20 mouse cellular contexts compared by ENCODE assay signal in the genomic region with DNA sequence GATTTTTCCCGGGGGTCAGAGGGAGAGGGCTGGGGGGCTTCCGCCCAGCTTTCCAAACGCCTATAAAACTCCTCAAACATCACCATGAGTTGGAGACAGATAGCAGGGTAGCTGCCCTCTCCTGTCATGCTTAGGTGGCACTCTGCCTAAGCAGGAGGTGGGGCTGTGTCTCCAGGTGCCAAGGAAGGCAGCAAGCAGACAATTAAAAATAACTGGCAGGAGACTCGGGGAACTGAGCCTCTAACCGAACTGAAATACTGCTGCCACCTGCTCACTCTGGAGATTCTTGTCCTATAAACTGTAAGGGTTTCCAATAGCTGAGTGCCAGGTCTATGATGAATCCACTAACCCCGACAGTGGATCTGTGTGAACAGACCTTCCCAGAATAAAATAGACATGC. TPM values are rescaled to one million over a fixed set of nuclear protein-coding genes. Genes with fewer than 3 reads are reported as not detected.
DNase-seq lines count a peak whose midpoint lies in the region; TF ChIP-seq lines count a peak whose summit lies in the region.
"Had no signal": no experiment of that assay in that cellular context is flagged by ENCODE, and none has a peak within 500 bp of the region (broad histone marks: within the 10 kb centered on the region; RNA-seq: fewer than 3 reads in every experiment).

No protein-coding gene starts in this region.

- H3K4me3 ChIP-seq in gastrocnemius, adult 2 months = no peak overlapping the region
- H3K4me3 ChIP-seq: embryonic facial prominence, embryonic 12.5 days; embryonic facial prominence, embryonic 15.5 days; forebrain, embryonic 15.5 days; heart, embryonic 13.5 days had no signal

- intact Hi-C loops in gastrocnemius, adult 2 months (cut with DNase I) = no loop called here

- TF ChIP-seq CTCF in gastrocnemius, adult 2 months (IDR thresholded peaks at IDR 0.05) = no peak

- DNase-seq in cerebellum, postnatal 14 days = peak; percentile 33 to 46
- no peak for DNase-seq in cerebellum, adult 9-10 months
- DNase-seq in gastrocnemius, adult 2 months = peak; percentile 62
- DNase-seq in gastrocnemius, adult 8-10 months (ENCODE audit: low spot score in 2 of 2) = no peak
- peak; percentile 49 for DNase-seq in brain, adult 2 months (ENCODE audit: low read depth, low spot score)
- no peak for DNase-seq in kidney, adult 11 months
- DNase-seq: adrenal gland, adult 2 months; adrenal gland, postnatal 14 days; cerebellum, adult 18-20 months; gastrocnemius, postnatal 10 days; heart, adult 18-20 months; heart, postnatal 14 days; heart, postnatal 4 days; kidney, adult 2 months had no signal

- H3K27ac ChIP-seq in gastrocnemius, adult 2 months = peak overlapping the region; percentile 82
- H3K27ac ChIP-seq: embryonic facial prominence, embryonic 12.5 days; embryonic facial prominence, embryonic 15.5 days; forebrain, embryonic 15.5 days; heart, embryonic 13.5 days; hindbrain, embryonic 14.5 days; hindbrain, postnatal 0 days had no signal

RNA-seq across cellular contexts. Expression of gene Gm340, which starts 29.5 kb away (rescaled TPM):
- 1 to 10 TPM; 6.3 TPM for total RNA-seq in gastrocnemius, adult 2 months (2021)
- 1 to 10 TPM; 5.1 to 8.9 (median 6.0) TPM for total RNA-seq in gastrocnemius, adult 8-10 months (2022)

Comparison
In these comparisons a context has a peak if more than half of its experiments do, and no peak if none do; other contexts are left out.
1. DNase-seq: peak in cerebellum, postnatal 14 days (2 of 2), gastrocnemius, adult 2 months (single experiment) and brain, adult 2 months (single experiment); none in cerebellum, adult 9-10 months (single experiment), gastrocnemius, adult 8-10 months (0 of 2) and kidney, adult 11 months (single experiment).